Mouse (Mus musculus): Measurements from ENCODE around the gene Spink8. TPM values are rescaled to one million over a fixed set of nuclear protein-coding genes. Genes with fewer than 3 reads are reported as not detected.
"Not testable (repeated sequence)": the region's sequence is repeated elsewhere in the genome, so short reads cannot be mapped to it uniquely, and the experiment has no call there.

The Spink8 gene
- polyA plus RNA-seq (2012; rRNA removed) = 0.11 and 0.16 TPM in 2 replicates

GRCm38 (mm10) chr9:109811980-109812379 lies at the start of gene Spink8:
TSS of gene Spink8 (plus strand) at chr9:109812280.
- no peak for DNase-seq (ENCODE audit: low spot score)

GRCm38 (mm10) chr9:109766841-109767240 lies 45.2 kb upstream of the Spink8 start:
- DNase-seq (ENCODE audit: low spot score) = not testable (repeated sequence)

- DNase-seq (ENCODE audit: low spot score) = not testable (repeated sequence)
These were observed 21.5 kb upstream of the Spink8 start, which contains the start of gene Fbxw27 for GRCm38 (mm10) chr9:109790570-109790969. TSS of gene Fbxw27 (minus strand) at chr9:109790670.

- DNase-seq (ENCODE audit: low spot score) = no peak
These were observed 16.9 kb upstream of the Spink8 start for GRCm38 (mm10) chr9:109795221-109795620.

- no peak for DNase-seq (ENCODE audit: low spot score)
These were observed 16.3 kb upstream of the Spink8 start for GRCm38 (mm10) chr9:109795811-109796210.

- DNase-seq (ENCODE audit: low spot score) = no peak
These were observed 14.0 kb upstream of the Spink8 start for GRCm38 (mm10) chr9:109798051-109798450.

- not testable (repeated sequence) for DNase-seq (ENCODE audit: low spot score)
These were observed 6.5 kb upstream of the Spink8 start for GRCm38 (mm10) chr9:109805596-109805995.

- DNase-seq (ENCODE audit: low spot score) = no peak
These were observed 5.8 kb upstream of the Spink8 start for GRCm38 (mm10) chr9:109806260-109806659.

GRCm38 (mm10) chr9:109806695-109807293 lies 5.3 kb upstream of the Spink8 start:
- DNase-seq (ENCODE audit: low spot score) = no peak

- no peak for DNase-seq (ENCODE audit: low spot score)
These were observed 4.2 kb upstream of the Spink8 start for GRCm38 (mm10) chr9:109807898-109808297.

- no peak for DNase-seq (ENCODE audit: low spot score)
These were observed 1.3 kb downstream of the Spink8 start for GRCm38 (mm10) chr9:109813424-109813823.

GRCm38 (mm10) chr9:109816341-109816740 lies 4.3 kb downstream of the Spink8 start:
- DNase-seq (ENCODE audit: low spot score) = no peak

GRCm38 (mm10) chr9:109825739-109826138 lies 13.7 kb downstream of the Spink8 start:
- no peak for DNase-seq (ENCODE audit: low spot score)

- no peak for DNase-seq (ENCODE audit: low spot score)
These were observed 14.1 kb downstream of the Spink8 start for GRCm38 (mm10) chr9:109826181-109826580.

GRCm38 (mm10) chr9:109832391-109833087 lies 20.5 kb downstream of the Spink8 start, which contains the start of gene Nme6:
TSS of gene Nme6 (plus strand) at chr9:109832749.
- peak; percentile 68 for DNase-seq (ENCODE audit: low spot score)

- peak; percentile 23 for DNase-seq (ENCODE audit: low spot score)
These were observed 21.0 kb downstream of the Spink8 start for GRCm38 (mm10) chr9:109833088-109833412.

GRCm38 (mm10) chr9:109849312-109849758 lies 37.3 kb downstream of the Spink8 start, which contains the start of gene Camp:
TSS of gene Camp (minus strand) at chr9:109849617.
- no peak for DNase-seq (ENCODE audit: low spot score)

GRCm38 (mm10) chr9:109850099-109850498 lies 38.0 kb downstream of the Spink8 start:
- no peak for DNase-seq (ENCODE audit: low spot score)

GRCm38 (mm10) chr9:109854341-109854740 lies 42.3 kb downstream of the Spink8 start:
- DNase-seq (ENCODE audit: low spot score) = no peak

GRCm38 (mm10) chr9:109855947-109856346 lies 43.9 kb downstream of the Spink8 start:
- no peak for DNase-seq (ENCODE audit: low spot score)

GRCm38 (mm10) chr9:109862397-109863044 lies 50.4 kb downstream of the Spink8 start:
- DNase-seq (ENCODE audit: low spot score) = peak; percentile 66

GRCm38 (mm10) chr9:109863085-109863484 lies 51.0 kb downstream of the Spink8 start:
- no peak for DNase-seq (ENCODE audit: low spot score)

- DNase-seq (ENCODE audit: low spot score) = no peak
These were observed 54.1 kb downstream of the Spink8 start for GRCm38 (mm10) chr9:109866218-109866617.
